Mouse (Mus musculus): ENCODE measurements around the gene Ccl7.

Gene Ccl7

GRCm38 (mm10) chr11:82035857-82036256 is 9.7 kb upstream of the Ccl7 start:
- DNase-seq, result no peak

GRCm38 (mm10) chr11:82038535-82038934 is 7.0 kb upstream of the Ccl7 start, which contains the start of gene Gm17268:
Gm17268 (minus strand) TSS chr11:82038562.
- DNase-seq, result no peak

DNA sequence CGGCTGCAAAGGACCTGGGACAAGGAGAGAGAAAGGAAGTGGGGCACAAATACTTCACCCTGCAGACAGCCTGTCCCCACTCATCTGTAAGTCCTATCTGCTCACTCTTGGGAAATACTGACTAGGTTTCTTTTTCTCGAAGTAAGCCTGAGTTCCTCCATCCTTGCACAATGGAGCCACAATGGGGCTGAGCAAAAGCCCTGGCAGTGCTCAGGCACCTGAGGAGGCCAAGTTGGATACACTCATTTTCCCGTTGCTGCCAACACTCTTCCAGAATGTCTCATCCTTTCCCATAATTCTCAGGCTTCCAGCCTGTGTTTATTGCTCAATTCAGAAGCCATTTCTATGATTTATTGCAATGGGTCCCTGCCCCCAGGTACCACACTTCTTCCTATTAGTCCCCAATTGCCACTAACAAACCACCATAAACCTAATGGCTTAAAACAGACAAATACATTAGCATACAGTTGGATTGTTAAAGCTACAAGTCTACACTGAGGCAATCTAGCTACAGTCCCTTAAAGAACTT is 6.3 kb upstream of the Ccl7 start:
- DNase-seq, result no peak

DNA sequence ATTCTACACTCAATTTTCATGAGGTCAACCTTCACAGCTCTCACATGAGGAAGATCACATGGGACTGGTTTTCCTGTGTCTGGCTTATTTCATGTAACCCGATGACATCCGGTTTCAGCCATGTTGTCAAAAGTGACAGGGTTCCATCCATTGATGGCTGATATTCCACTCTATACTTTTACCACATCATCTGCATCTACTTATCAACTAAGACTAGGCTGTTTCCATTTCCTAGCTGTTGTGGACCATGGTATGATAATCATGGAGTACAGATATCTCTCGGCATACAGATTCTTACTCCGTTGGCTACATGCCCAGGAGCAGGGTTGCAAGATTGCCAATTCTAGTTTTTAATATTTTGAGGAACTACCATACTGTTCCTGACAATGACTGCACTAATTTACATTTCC is 3.8 kb upstream of the Ccl7 start:
- no peak for DNase-seq

- peak; percentile 46 for DNase-seq
Measured at GRCm38 (mm10) chr11:82047746-82048415, 2.4 kb downstream of the Ccl7 start.

- no peak for DNase-seq
Measured at GRCm38 (mm10) chr11:82053849-82054248, 8.3 kb downstream of the Ccl7 start.

GRCm38 (mm10) chr11:82057646-82058045 is 12.1 kb downstream of the Ccl7 start, which contains the start of gene Ccl11:
Ccl11 (plus strand) TSS chr11:82057823.
- DNase-seq, result no peak

DNA sequence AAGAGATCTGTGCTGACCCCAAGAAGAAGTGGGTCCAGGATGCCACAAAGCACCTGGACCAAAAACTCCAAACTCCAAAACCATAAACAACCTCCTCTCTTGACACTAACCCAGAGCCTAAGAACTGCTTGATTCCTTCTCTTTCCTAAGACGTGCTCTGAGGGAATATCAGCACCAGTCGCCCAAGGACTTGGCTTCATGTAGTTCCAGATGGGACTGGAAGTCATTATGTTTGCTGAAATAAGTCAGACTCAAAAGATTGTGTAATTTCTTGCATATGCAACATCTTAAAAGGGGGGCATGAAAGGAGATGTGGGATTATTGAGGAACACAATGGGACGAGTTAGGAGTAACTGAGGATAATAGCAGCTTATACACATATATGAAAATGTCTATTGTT is 16.7 kb downstream of the Ccl7 start:
- DNase-seq, result no peak

DNA sequence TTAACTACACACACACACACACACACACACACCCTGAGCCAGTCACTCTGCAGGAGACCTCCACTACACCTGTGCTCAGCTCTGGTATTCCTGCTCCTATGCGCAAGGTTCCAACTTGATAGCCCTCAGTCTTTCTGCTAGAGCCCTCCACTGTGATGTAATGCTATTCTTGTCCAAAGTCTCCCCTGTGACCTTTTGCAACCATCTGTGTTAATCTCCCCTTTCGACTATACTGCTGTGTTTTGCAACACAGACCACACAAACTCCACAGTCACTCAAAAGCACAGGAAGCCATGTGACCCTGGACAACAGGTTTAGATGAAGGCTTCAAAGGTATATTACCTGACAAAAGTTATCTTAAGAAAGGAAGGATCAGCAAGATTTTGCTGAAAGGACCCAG is 17.9 kb downstream of the Ccl7 start:
- no peak for DNase-seq

DNA sequence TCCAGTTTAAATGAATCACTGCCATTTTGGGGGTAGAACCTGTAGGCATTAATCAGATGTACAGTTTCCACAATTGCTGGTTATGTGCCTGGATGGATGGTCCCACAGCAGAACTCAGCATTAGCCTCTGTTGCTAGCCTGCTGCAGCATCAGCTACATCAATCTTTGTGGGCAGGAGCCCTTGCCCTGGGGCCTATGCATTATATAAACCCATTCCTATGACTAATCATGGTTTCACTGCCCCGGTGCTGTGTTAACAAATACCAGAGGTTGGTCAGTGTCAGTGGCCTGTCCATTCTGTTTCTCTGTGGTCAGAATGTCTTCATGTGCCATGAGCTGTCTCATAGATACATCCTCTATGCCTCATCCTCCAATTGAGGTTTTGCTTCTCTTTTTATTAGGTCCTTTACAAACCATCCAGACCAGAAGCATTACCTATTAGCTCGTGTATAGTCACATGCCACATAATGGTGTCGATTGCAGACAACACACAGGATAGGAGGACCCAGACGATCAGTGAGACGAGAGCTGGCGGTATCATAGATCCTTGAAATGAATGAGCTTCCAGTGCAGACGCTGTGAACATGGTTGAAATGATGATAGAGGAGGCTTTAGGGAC is 21.6 kb downstream of the Ccl7 start:
- DNase-seq, result no peak

GRCm38 (mm10) chr11:82071076-82071475 is 25.6 kb downstream of the Ccl7 start:
- no peak for DNase-seq

GRCm38 (mm10) chr11:82072374-82072773 is 26.9 kb downstream of the Ccl7 start:
- DNase-seq, result no peak

DNA sequence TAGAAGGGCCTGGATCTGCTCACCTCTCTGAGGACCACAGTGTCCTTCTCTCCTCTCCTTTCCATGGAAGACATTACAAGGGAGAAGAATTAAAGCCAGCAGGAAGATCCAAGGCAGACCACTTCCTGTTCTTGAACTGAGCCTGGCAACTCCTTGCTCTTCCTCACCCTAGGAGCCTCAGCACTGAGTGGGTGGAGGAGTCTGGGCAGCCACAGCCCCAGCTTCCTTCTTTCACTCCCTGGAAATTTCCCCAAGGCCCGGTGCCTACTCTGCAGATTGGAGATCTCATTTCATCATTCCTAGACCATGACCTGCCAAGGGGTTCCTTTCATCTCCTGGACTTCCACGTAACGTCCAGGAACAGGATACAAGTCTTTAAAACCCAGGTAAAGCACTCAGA is 27.5 kb downstream of the Ccl7 start:
- no peak for DNase-seq

DNA sequence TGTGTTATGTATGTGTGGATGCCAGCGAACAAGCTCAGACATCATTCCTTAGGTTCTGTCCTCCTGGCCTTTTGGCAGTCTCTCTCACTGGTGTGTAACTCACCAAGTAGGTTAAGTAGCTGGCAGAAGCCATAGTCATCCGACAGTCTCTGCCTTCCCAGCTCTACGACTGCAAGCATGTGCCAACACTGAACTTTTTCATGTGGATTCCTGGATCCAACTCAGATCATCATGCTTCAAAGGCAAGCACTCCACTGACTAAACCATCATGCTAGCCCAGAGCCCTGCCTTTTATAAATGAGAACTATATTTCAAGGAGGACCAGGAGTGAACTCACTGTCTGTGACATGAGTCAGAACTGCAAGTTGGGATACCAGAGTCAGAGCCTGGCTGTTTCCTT is 28.2 kb downstream of the Ccl7 start:
- DNase-seq, result no peak

DNA sequence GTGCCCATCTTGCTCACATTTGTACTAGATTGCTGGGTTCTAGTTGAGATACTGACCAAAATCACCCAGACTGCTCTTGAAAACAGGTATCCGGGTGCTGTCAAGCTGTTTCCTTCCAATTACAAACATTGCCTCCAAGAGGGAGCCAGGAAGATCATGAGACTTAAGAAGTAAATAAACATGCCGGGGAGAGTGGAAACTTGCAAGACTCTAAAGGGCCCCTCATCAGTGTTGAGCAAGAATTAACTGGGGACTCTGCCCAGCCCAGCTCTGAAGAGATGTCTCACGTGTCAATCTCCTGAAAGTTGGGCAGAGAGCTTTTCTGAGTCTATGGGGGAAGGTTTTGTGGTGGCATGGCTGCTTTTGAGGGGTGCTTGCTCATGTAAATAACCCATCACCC is 31.5 kb downstream of the Ccl7 start:
- no peak for DNase-seq

DNA sequence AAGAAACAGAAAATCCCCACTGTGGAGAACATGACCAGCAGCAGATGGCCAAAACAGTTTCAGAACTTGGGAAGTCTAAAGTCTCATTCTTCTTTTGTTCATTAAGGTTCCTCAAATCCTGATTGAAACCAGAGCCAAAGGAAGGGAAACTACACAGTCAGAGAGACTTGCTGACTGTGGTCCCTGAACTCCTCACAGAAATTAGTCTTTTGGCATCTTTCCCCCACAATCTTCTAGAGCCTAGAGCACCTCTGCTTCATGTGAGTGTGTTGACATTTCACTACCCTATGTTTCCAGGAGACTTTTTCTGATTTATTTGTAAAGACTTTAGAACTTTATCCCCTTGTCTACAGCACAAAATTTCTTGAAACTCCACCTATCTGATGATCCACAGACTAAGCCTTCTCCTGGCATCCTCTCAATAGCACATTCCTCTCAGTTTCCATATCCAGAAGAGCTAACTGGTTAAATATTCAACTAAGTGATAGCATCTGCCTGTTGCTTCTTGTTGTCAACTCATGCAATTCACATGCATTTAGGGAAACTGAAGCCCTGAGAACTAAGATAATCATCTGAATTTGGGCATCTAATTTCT is 32.7 kb downstream of the Ccl7 start:
- no peak for DNase-seq

- DNase-seq, result no peak
Measured at GRCm38 (mm10) chr11:82080865-82081264, 35.4 kb downstream of the Ccl7 start.

DNA sequence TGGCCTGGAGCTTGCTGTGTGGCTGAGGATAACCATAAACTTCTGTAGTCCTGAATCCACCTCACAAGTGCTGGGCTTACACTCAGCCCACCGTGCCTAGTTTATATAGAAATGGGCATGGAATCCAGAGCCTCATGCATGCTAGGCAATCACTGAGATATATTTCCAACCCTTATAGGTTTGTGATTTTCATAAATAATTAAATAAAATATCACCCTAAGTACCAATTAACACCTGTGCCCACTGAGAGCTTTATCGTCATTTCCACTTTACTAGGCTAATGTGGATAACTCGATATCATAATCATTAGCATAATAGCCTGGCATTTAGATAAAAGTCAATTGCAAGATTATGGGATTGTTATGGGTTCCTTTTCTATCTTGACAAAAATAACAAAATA is 38.8 kb downstream of the Ccl7 start:
- DNase-seq, result no peak
